Comparison of ENCODE assay signal across 16 mouse cellular contexts in the genomic region with DNA sequence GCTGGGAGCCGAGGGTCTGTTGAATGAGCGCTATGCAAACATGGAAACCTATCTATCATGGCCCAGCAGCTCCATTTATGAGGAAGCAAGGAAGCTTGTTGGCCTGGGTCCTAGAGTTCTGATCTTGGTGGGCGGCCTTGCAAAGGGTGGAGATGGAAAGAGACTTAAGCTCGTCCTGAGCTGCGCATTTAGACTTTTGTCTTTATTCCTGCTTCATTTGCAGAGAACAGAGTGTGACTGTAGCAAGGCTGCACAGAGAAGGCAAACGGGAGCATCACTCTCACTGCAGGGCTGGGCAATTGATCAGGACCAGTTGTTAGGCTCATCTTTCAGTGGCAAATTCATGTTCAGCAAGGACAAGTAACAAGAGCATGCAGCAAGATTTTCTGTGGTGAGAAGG.
DNase-seq lines count a peak whose midpoint lies in the region; ATAC-seq and TF ChIP-seq lines count a peak whose summit lies in the region.
"Had no signal": no experiment of that assay in that cellular context is flagged by ENCODE, and none has a peak within 500 bp of the region (broad histone marks: within the 10 kb centered on the region; RNA-seq: fewer than 3 reads in every experiment).

No protein-coding gene starts in this region.

- no peaks in the 10 kb centered on the region for H3K27me3 ChIP-seq in lung, embryonic 14.5 days (ENCODE audit: insufficient read depth, low read length)

- DNase-seq in heart, postnatal 4 days, result peak; percentile 5
- no peak for DNase-seq in heart, adult 9 months (ENCODE audit: low spot score in 2 of 2)
- peak; percentile 32 for DNase-seq in lung, embryonic 14.5 days
- DNase-seq in lung, postnatal 14 days, result no peak
- peak; percentile 29 for DNase-seq in Muller cell, postnatal 12 days (ENCODE audit: inconsistent ontology term)
- peak; percentile 30 for DNase-seq in gastrocnemius, postnatal 14 days
- DNase-seq in ovary, postnatal 36 days (ENCODE audit: low spot score), result no peak
- DNase-seq: adrenal gland, postnatal 36 days; cerebellum, adult 8-10 months; kidney, adult 8-10 months; layer of hippocampus, postnatal 36 days; lung, adult 2 months had no signal

- peaks cover 3% of the 10 kb centered on the region; the same call in 1 of the 2 replicates for H3K4me1 ChIP-seq in lung, embryonic 14.5 days (ENCODE audit: insufficient read depth)

- no peak overlapping the region for H3K4me3 ChIP-seq in lung, embryonic 14.5 days (ENCODE audit: low read depth, low read length)

- WGBS in lung, embryonic 14.5 days, result 39% methylated on average over 6 of the region's 6 CpGs

- no peak for ATAC-seq in lung, embryonic 14.5 days (ENCODE audit: insufficient read depth)
- ATAC-seq: activated CD4-positive, CD25-positive, alpha-beta regulatory T cell, adult 4 months; midbrain, embryonic 16.5 days; Patski had no signal

- H3K9ac ChIP-seq in lung, embryonic 14.5 days, result no peak overlapping the region

- H3K27ac ChIP-seq in lung, embryonic 14.5 days (ENCODE audit: low read depth), result no peak overlapping the region

- TF ChIP-seq CTCF in lung, embryonic 14.5 days (IDR thresholded peaks at IDR 0.05; ENCODE audit: low read depth), result no peak

- H3K9me3 ChIP-seq in lung, embryonic 14.5 days (ENCODE audit: low read depth, low read length), result no peaks in the 10 kb centered on the region

- intact Hi-C loops in gastrocnemius, postnatal 14 days (cut with DNase I; ENCODE audit: low total_unique reads), result no loop called here

- no peaks in the 10 kb centered on the region for H3K36me3 ChIP-seq in lung, embryonic 14.5 days (ENCODE audit: insufficient read depth)

- H3K4me2 ChIP-seq in lung, embryonic 14.5 days, result no peak overlapping the region
- H3K4me2 ChIP-seq: liver, embryonic 11.5 days had no signal

Comparison
In these comparisons a context has a peak if more than half of its experiments do, and no peak if none do; other contexts are left out.
1. DNase-seq: peak in heart, postnatal 4 days (single experiment), lung, embryonic 14.5 days (single experiment), Muller cell, postnatal 12 days (single experiment) and gastrocnemius, postnatal 14 days (single experiment); none in heart, adult 9 months (0 of 2), lung, postnatal 14 days (single experiment) and ovary, postnatal 36 days (single experiment).